Mouse (Mus musculus) kidney, embryonic 14.5 days (tissue): ENCODE measurements at regions not wholly inside any gene's neighbourhood (a gene's known extent, or its start where the extent isn't known, plus 50 kb on each side); places are given as distances from the start of the nearest gene placed in this dataset.

Source experiments
- ATAC-seq: fragments of 200-750 bp; cut with Nextera tagmentation; 2 replicates; pipeline ENCODE4 v1.8.0; 2017; ENCODE audit warnings: moderate number of reproducible peaks, mild to moderate bottlenecking, moderate TSS enrichment, moderate library complexity; ENCODE audit not compliant: low FRiP score, low TSS enrichment
- H3K27ac ChIP-seq: fragments of 300-500 bp; sonication (generic); 2 replicates; pipeline ENCODE4 v1.5.1; 2014; ENCODE audit warnings: low read depth, mild to moderate bottlenecking, low read length, moderate library complexity, mixed read lengths
- H3K27me3 ChIP-seq: fragments of 300-500 bp; sonication (generic); 2 replicates; pipeline ENCODE4 v1.6.1; 2014; ENCODE audit warnings: mild to moderate bottlenecking, low read length; ENCODE audit not compliant: control insufficient read depth, insufficient read depth
- H3K36me3 ChIP-seq: fragments of 300-500 bp; sonication (generic); 2 replicates; pipeline ENCODE4 v1.6.1; 2014; ENCODE audit warnings: low read length, mixed read lengths; ENCODE audit not compliant: control insufficient read depth, insufficient read depth
- H3K4me1 ChIP-seq: fragments of 300-500 bp; sonication (generic); 2 replicates; pipeline ENCODE4 v1.6.1; 2014; ENCODE audit warnings: low read length, mixed read lengths; ENCODE audit not compliant: control insufficient read depth, insufficient read depth
- H3K4me2 ChIP-seq: fragments of 300-500 bp; sonication (generic); replicated peaks from 2 replicates; pipeline ENCODE4 v1.6.1; 2014; ENCODE audit warnings: low read depth, mild to moderate bottlenecking, low read length
- H3K4me3 ChIP-seq: fragments of 300-500 bp; sonication (generic); 2 replicates; pipeline ENCODE4 v1.5.1; 2014; ENCODE audit warnings: mild to moderate bottlenecking, low read length
- H3K9ac ChIP-seq: fragments of 300-500 bp; sonication (generic); 2 replicates; pipeline ENCODE4 v1.6.1; 2014; ENCODE audit warnings: low read depth, mild to moderate bottlenecking, low read length, moderate library complexity
- H3K9me3 ChIP-seq: fragments of 300-500 bp; sonication (generic); 2 replicates; pipeline ENCODE4 v1.6.1; 2016; ENCODE audit warnings: low read length; ENCODE audit not compliant: control insufficient read depth
- WGBS: fragments of 180-500 bp; shearing (Covaris S2); extraction: QIAGEN DNeasy Blood & Tissue Kit; methylation state at CpG from one replicate; pipeline ENCODE4 v1.1.7; 2014; 5-methylcytosine and 5-hydroxymethylcytosine counted together

DNA sequence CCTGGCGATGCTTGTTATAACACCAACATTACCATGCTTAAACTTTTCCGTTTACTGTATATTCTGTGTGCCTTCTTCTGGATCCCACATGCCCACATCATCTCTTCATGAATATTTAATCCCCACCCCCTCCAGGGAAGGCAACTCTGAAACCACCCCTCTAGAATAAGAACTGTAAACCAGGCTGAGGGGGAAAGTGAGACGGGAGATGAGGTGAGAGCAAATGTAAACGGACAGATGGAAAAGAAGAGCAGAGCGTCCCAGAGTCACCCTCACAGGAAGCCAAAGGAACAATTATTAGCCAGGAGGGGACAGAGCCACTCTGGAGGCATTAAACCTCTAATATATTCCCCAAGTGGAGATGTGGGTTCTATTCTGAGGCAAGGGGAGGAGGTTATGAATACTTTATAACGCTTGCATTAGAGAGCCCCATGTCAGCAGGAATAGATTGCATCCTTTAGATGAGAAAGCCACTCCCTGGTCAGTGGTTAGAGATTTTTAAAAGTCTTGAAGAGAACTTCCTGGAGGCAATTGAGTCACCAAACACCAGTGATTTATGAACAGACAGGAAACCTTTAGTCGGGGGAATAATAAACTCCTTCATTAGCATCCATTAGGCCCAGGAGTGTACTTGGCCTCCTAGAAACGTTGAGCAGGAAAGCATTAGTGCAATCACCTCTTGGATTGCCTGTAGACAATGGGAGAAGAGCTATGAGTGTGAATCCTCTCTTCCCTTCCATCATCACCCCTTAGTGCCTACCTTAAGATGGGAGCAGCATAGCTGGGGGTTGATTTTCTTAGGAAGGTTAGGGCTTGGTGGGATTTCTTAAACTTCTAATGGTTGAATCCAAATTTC is 220.1 kb downstream of the Elavl2 start:
- no peaks in the 10 kb centered on the region for H3K36me3 ChIP-seq
- no peak for ATAC-seq
- no peaks in the 10 kb centered on the region for H3K4me1 ChIP-seq
- H3K4me2 ChIP-seq = no peak overlapping the region
- no peak overlapping the region for H3K4me3 ChIP-seq
- no peak overlapping the region for H3K9ac ChIP-seq
- no peaks in the 10 kb centered on the region for H3K27me3 ChIP-seq
- no peaks in the 10 kb centered on the region for H3K9me3 ChIP-seq
- WGBS = 47% methylated on average over 8 of the region's 8 CpGs
- H3K27ac ChIP-seq = no peak overlapping the region

- 74% methylated on average over 11 of the region's 11 CpGs for WGBS
- no peaks in the 10 kb centered on the region for H3K36me3 ChIP-seq
- H3K27ac ChIP-seq = no peak overlapping the region
- H3K27me3 ChIP-seq = no peaks in the 10 kb centered on the region
- no peak overlapping the region for H3K9ac ChIP-seq
- no peaks in the 10 kb centered on the region for H3K9me3 ChIP-seq
- no peak overlapping the region for H3K4me2 ChIP-seq
- no peaks in the 10 kb centered on the region for H3K4me1 ChIP-seq
- H3K4me3 ChIP-seq = no peak overlapping the region
- ATAC-seq = no peak
Observed at GRCm38 (mm10) chr4:91164280-91165121, 236.1 kb downstream of the Elavl2 start.

DNA sequence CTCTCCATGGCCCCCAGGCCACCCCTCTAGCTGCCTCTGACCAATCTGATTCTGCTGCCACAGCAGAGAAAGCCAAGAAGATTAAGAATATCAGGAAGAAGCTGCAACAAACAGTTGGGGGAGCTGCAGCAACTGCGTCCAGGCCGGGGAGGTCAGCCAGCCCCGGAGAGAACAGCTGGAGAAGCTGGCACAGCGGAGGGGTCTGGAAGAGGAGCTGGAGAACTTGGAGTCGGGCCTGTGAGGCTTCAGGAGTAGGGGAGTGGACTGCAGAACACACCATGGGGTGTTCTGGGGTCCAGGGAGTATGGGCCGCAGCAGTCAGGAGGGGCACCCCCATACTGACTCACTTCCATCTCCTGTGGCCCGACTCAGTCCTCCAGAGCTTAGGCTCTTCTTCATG is 243.5 kb downstream of the Elavl2 start:
- Histone ChIP-seq H3K9me3 (no peaks in the 10 kb centered on the region), H3K27me3 (no peaks in the 10 kb centered on the region), H3K36me3 (no peaks in the 10 kb centered on the region), H3K4me1 (no peaks in the 10 kb centered on the region), H3K4me3 (no peak overlapping the region), H3K9ac (no peak overlapping the region), H3K27ac (no peak overlapping the region), H3K4me2 (no peak overlapping the region)
- 71% methylated on average over 7 of the region's 7 CpGs for WGBS
- no peak for ATAC-seq

DNA sequence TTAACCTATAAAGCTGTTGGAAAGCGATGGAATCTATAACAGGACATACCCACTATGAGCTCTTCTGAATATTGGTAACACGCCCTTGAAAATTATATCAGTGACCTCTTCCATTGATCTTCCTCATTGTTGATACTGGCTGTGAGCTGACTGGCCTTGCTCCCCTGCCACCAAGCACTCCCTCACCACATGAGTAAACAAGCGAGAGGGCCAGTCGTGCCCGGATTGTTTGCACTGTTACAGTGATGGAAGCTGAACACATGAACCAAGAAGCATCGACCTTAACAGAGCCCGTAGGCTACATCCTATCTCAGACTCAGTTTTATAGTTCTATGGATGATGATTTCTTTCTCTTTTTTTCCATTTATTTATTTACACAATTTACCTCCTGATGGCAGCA is 255.9 kb downstream of the Elavl2 start:
- no peak overlapping the region for H3K9ac ChIP-seq
- H3K4me1 ChIP-seq = no peaks in the 10 kb centered on the region
- no peak overlapping the region for H3K27ac ChIP-seq
- no peaks in the 10 kb centered on the region for H3K9me3 ChIP-seq
- H3K4me2 ChIP-seq = no peak overlapping the region
- ATAC-seq = no peak
- WGBS = 78% methylated on average over 7 of the region's 7 CpGs
- H3K4me3 ChIP-seq = no peak overlapping the region
- no peaks in the 10 kb centered on the region for H3K27me3 ChIP-seq
- no peaks in the 10 kb centered on the region for H3K36me3 ChIP-seq

GRCm38 (mm10) chr4:91143906-91144305 is 256.7 kb downstream of the Elavl2 start:
- 81% methylated on average over 5 of the region's 5 CpGs for WGBS
- no peak overlapping the region for H3K27ac ChIP-seq
- H3K27me3 ChIP-seq = no peaks in the 10 kb centered on the region
- no peaks in the 10 kb centered on the region for H3K9me3 ChIP-seq
- H3K4me3 ChIP-seq = no peak overlapping the region
- no peak overlapping the region for H3K9ac ChIP-seq
- no peak for ATAC-seq
- H3K36me3 ChIP-seq = no peaks in the 10 kb centered on the region
- H3K4me1 ChIP-seq = no peaks in the 10 kb centered on the region
- no peak overlapping the region for H3K4me2 ChIP-seq

DNA sequence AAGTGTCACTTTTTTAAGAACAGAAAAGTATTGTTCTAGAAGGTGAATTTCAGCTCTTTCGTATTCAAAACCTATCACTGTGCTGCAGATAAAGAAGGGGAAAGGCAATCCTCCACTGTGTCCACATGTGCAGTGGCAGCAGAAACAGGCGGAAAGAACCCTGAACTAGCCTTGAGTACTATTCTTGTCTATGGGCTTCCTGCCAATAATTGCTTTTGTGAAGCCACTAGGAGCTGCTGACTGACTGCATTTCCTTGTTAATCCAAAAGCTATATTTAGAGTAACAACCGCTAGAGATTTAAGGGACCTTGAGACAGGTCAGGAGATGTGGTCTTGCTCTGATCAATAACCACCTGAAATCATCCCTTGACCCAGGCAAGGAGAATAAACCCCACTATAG is 265.3 kb downstream of the Elavl2 start:
- no peak for ATAC-seq
- 83% methylated on average over 3 of the region's 3 CpGs for WGBS
- Histone ChIP-seq H3K27me3 (no peaks in the 10 kb centered on the region), H3K9ac (no peak overlapping the region), H3K36me3 (no peaks in the 10 kb centered on the region), H3K4me3 (no peak overlapping the region), H3K4me2 (no peak overlapping the region), H3K9me3 (no peaks in the 10 kb centered on the region), H3K4me1 (no peaks in the 10 kb centered on the region), H3K27ac (no peak overlapping the region)

DNA sequence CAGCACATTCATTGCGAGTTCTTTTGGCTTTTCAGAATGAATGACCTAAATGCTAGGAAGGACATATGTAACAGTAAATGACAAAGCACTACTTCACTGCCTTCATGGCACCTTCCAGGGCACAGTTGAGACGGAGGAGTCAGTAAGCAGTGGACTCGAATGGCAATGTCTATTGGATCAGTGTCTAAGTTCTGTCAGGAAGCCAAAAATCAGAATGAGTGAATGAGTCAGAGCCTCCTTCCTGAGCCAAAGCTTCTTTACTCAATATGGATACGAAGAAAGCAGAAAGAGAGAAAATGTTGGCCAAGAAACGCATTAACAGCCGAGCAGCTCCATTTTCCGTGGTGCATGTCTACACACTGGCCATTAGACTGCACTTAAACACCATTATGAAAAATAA is 268.3 kb downstream of the Elavl2 start:
- ATAC-seq = no peak
- Histone ChIP-seq H3K9ac (no peak overlapping the region), H3K4me2 (no peak overlapping the region), H3K4me3 (no peak overlapping the region), H3K36me3 (no peaks in the 10 kb centered on the region), H3K9me3 (no peaks in the 10 kb centered on the region), H3K4me1 (no peaks in the 10 kb centered on the region), H3K27ac (no peak overlapping the region), H3K27me3 (no peaks in the 10 kb centered on the region)
- 93% methylated on average over 7 of the region's 7 CpGs for WGBS

DNA sequence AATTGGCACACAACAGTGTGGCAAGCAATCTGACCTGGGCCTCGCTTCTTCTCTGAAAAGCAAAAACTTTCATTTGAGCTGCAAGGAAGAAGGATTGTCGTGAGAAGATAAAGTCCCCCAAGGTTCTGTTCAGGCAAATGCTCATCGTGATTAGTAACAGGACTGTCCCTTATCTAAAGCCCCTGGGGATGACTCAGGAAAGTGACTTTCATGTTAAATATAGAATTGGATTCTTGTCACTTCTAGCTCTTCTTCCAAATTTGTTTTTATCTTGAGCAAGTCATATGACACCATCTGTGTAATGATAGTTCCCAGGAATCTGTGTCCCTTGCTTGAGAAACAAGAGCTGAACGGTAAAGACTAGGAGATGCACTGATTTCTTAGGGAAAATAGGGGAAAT is 280.3 kb downstream of the Elavl2 start:
- Histone ChIP-seq H3K4me1 (no peaks in the 10 kb centered on the region), H3K9me3 (no peaks in the 10 kb centered on the region), H3K4me3 (no peak overlapping the region), H3K27ac (no peak overlapping the region), H3K9ac (no peak overlapping the region), H3K36me3 (no peaks in the 10 kb centered on the region), H3K4me2 (no peak overlapping the region), H3K27me3 (no peaks in the 10 kb centered on the region)
- 86% methylated on average over 4 of the region's 4 CpGs for WGBS
- ATAC-seq = no peak
